Mouse (Mus musculus): ENCODE data around the gene H2-Eb1.

The H2-Eb1 gene

DNA sequence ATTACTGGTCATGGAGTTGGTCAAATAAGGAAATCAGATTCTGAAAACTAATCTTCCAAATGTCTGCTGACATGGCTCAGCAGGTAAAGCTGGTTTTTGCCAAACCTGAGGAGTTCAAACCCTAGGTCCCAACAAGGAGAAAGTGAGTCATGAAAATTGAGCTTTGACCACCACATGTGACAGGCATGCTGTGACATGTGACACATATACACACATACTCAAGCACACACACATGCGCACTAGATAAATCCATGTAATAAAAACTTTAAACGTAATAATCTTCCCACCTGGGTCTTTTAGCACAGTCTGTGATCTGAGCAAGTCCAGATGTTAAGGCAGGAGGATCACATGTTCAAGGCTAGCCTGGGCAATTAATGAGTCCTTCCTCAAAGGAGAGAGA is 1.9 kb upstream of the H2-Eb1 start:
- ChIA-PET POLR2A (interaction anchor here in 1 of 4 experiments (1.1 to 1.4 kb wide), 2 partner anchors 183 to 647 kb away, joined by 3 read pairs; no protein-coding TSS in a partner anchor), CTCF (no interaction called here)

DNA sequence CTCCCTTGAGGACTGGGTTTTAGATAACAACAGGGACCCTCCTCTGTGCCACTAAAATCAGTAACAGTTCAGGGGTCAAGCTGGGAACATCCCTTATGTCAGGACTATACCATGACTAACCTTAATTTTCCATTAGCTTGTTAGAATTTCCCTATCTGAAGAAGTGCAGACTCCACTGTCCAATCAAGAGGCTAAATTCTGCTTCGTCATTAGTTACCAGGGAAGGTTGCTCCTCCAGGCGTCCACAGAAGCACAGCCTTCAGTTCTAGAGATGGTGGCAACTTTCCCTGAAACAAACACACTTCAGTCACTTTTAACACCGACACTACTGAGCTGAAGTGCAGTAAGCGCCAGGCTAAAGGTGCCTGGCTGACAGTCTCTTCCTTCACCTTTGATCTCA is 916 bp upstream of the H2-Eb1 start:
- POLR2A ChIA-PET: interaction anchor here in 1 of 4 experiments (0.7 to 1.4 kb wide), 4 partner anchors 40 to 187 kb away, joined by 3 to 5 read pairs (median 4); no protein-coding TSS in a partner anchor
- CTCF ChIA-PET: interaction anchor here in 2 of 4 experiments (0.9 to 1.4 kb wide), 2 partner anchors 9 kb away, joined by 4 to 5 read pairs; no protein-coding TSS in a partner anchor

DNA sequence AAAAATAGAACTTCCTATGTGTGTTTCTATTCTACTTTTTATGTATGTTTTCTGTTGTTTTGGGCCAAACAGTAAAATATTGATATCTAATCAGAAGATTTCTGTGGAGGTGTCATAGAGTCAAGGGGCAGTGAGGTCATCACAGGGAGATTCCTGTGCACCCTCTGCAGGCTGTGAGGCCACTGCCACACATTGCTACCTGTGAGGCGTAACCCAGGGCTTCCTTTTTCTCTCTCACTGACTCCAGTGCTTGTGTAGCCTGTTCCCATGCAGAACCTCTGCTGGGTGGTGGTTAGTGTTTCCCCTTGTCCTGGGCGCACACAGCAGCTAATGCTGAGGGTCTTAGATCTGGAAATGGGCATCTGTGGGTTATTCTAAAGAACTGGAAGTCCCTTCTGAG is 740 bp downstream of the H2-Eb1 start:
- ChIA-PET CTCF (interaction anchor here in 1 of 4 experiments (0.6 kb wide), 1 partner anchor 140 kb away, joined by 4 read pairs; no protein-coding TSS in a partner anchor), POLR2A (interaction anchor here in 1 of 4 experiments (1.2 kb wide), 1 partner anchor 23 kb away, joined by 3 read pairs; no protein-coding TSS in a partner anchor)

DNA sequence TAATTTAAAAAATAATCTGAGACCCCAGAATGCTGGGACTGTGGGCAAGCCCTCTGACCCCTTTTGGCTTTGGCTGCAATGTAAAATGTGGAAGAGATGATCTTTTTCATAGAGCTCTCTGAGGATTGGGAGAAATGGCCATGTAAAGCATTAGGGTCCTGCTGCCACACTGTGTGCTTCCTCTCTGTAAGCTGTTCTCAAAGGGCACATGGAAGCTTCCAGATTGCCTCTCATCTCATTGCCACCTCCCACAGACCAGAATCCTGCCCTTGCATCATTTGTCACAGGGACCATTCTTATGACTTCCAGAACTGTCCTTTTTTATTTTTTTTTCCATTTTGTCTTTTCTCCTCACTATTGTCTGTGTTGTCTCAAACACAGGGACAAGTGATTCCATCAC is 1.5 kb downstream of the H2-Eb1 start:
- CTCF ChIA-PET: interaction anchor here in 1 of 4 experiments (0.5 kb wide), 1 partner anchor 137 kb away, joined by 3 read pairs; no protein-coding TSS in a partner anchor
- POLR2A ChIA-PET: interaction anchor here in 1 of 4 experiments (0.9 to 1.7 kb wide), 2 partner anchors 16 to 32 kb away, joined by 3 to 4 read pairs; no protein-coding TSS in a partner anchor

DNA sequence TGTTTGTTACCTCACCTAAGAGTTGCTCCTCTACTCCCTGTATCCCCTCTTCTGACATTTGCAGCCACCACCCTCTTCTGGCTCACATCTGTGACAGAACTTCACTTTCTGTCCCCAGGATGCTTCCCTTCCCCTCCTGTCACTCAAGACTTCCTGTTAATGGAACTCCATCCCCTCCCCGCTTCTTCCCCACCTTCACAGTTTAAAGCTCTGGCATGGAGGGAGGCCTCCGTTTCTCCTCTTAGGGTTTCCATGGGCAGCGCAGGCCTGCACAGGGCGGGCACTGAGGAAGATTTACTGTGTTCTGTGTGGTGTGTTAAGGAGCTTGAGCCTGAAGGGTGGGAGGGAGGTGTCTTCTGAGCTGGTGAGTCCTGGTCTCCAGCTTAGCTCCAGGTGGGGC is 2.5 kb downstream of the H2-Eb1 start:
- ChIA-PET POLR2A (interaction anchor here in 2 of 4 experiments (0.6 to 1.7 kb wide), 3 partner anchors 31 to 189 kb away, joined by 3 read pairs; partner anchors contain the start of gene H2-DMa (in 1 of the 2)), CTCF (no interaction called here)

DNA sequence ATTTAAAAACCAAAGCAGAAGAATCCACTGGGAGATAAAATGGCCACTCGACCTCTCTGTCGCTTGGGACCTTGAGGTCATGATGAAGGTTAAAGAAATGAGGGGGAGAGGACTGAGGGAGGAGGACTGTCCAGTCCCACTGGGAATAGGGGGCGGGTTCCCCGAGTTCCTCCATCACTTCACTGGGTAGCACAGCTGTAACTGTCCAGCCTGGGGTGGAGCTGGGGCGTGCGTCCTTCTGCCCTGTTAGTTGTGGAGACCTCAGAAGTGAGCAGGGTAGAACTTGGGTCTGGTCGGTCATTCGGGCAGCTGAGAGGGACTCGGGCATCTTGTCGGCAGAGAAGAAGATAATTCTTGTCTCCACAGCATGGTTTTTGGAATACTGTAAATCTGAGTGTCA is 3.6 kb downstream of the H2-Eb1 start:
- ChIA-PET POLR2A (interaction anchor here in 1 of 4 experiments (1.2 kb wide), 1 partner anchor 10 kb away, joined by 3 read pairs; no protein-coding TSS in a partner anchor), CTCF (interaction anchor here in 1 of 4 experiments (1.2 kb wide), 1 partner anchor 58 kb away, joined by 4 read pairs; no protein-coding TSS in a partner anchor)

DNA sequence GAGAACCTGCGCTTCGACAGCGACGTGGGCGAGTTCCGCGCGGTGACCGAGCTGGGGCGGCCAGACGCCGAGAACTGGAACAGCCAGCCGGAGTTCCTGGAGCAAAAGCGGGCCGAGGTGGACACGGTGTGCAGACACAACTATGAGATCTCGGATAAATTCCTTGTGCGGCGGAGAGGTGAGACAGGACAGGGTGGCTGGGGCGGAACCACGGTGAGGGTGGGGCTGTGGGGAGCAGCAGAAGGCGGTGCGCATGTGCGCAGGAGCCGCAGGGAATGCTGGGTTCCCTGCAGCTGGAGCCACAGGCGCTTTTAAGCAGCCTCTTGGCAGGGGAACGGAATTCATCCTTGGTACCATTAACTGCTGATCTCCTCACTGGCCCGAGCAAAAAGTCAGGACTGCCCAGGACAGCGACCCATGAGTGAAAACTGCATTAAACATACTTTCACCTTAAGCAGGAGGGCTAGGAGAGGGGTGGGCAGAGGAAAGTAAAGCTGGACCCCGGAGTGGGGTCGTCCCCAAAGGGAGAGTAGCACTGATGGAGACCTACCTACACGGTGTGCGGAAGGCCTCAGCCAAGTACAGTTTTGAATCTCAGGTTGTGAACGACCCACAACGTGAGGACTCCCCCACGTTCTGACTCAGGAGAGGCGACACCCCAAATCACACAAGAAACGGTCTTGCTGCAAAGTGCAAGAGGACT is 4.2 kb downstream of the H2-Eb1 start:
- CTCF ChIA-PET: interaction anchor here in 1 of 4 experiments (1.2 kb wide), 1 partner anchor 58 kb away, joined by 4 read pairs; no protein-coding TSS in a partner anchor

DNA sequence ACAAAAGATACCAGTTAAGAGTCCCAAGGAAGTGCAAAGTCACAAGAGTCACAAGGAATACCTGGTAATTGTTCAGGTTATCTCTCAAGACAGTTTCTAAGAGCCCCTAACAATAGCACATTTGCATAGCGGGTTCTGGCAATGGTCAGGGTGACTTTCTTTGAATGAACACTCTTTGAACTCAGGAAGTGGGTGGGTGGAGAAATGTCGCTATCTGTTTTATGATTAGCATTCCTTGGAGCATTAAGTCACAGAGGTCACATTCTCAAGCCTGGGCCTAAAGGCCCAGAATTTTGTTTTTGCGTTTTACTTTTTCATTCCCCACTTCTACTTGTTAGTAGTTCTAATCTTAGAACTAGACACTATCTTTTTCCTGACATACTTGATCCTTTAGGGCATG is 4.9 kb downstream of the H2-Eb1 start:
- ChIA-PET CTCF (interaction anchor here in 2 of 4 experiments (1.2 kb wide), 2 partner anchors 59 to 78 kb away, joined by 3 to 4 read pairs; no protein-coding TSS in a partner anchor), POLR2A (interaction anchor here in 2 of 4 experiments (0.7 to 1.8 kb wide), 6 partner anchors 9 to 88 kb away, joined by 3 to 4 read pairs (median 3); partner anchors contain the start of gene BC051142 (in 1 of the 2))

More for the DNA sequence above, 4.2 kb downstream of the H2-Eb1 start:
- POLR2A ChIA-PET: interaction anchor here in 2 of 4 experiments (0.8 to 1.8 kb wide), 5 partner anchors 9 to 89 kb away, joined by 3 to 4 read pairs (median 3); partner anchors contain the start of gene BC051142 (in 1 of the 2)

DNA sequence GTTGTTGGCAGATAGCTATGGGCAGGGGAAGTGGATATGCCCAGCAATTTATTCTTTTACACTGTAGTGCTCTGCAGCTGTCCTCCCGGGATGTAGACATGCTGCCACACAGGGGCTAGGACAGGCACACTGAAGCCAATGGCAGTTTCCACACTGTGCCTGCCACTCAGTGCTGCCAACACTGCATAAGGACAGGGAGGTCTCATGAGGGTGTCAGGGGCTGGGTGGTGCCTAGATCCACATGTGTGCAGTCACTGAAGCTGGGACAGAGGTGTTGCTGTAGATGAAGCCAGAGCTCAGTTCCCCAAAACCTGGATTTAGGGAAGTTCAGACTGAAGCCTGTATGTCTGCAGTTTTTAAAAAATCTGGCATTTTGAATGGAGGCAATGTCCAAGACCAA is 6.5 kb downstream of the H2-Eb1 start:
- ChIA-PET CTCF (interaction anchor here in 2 of 4 experiments (0.6 to 3.5 kb wide), 5 partner anchors 37 to 177 kb away, joined by 3 to 39 read pairs (median 15); no protein-coding TSS in a partner anchor), POLR2A (no interaction called here)

DNA sequence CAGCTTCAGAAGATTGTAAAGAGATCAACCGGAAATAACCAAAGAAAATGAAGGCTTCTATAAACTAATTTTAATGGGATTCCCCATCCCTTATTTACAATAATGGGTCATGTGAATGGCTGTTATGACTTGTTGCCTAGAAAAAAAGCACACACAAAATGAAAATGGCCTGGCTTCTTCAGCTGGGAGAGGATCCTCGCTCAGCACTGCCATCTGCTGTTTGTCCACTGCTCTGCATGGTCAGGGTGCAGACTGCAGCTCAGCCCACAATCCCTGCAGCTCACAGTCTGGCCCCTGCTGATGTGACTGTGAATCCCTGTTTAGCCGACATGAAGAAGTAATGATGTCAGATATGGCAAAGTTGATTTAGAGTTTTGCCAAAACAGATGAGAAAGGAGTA is 7.7 kb downstream of the H2-Eb1 start:
- ChIA-PET POLR2A (interaction anchor here in 3 of 4 experiments (0.6 to 1.9 kb wide), 18 partner anchors 9 to 1924 kb away, joined by 3 to 8 read pairs (median 4); partner anchors contain the start of genes Atf6b (in 1 of the 3), Notch4 (in 1 of the 3) and Psmb9 (in 1 of the 3)), CTCF (interaction anchor here (0.5 to 3.5 kb wide), 45 partner anchors 9 to 813 kb away, joined by 3 to 39 read pairs (median 4); partner anchors contain the start of genes BC051142 (in 2 of the 4), D17H6S53E (in 1 of the 4), H2-Aa (in 1 of the 4) and H2-Ab1 (in 1 of the 4))

DNA sequence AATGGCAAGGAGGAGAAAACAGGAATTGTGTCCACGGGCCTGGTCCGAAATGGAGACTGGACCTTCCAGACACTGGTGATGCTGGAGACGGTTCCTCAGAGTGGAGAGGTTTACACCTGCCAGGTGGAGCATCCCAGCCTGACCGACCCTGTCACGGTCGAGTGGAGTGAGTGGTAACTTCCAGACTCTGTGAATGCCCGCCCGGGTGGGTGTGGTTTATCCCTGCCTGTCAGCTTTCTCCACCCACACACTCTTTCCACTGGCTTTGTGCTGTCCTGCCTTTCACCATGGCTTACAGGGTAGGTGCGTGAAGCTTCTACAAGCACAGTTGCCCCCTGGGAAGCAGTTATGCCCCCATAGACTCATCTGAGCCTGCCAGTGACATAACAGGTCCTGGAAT is 8.6 kb downstream of the H2-Eb1 start:
- CTCF ChIA-PET: interaction anchor here (0.8 to 3.5 kb wide), 20 partner anchors 9 to 239 kb away, joined by 3 to 39 read pairs (median 6); partner anchors contain the start of genes H2-Aa (in 1 of the 4) and H2-Ob (in 1 of the 4)
- POLR2A ChIA-PET: interaction anchor here in 2 of 4 experiments (0.9 to 1.9 kb wide), 10 partner anchors 10 to 333 kb away, joined by 3 to 8 read pairs (median 4); partner anchors contain the start of genes Atf6b (in 1 of the 2) and H2-DMa (in 1 of the 2)

DNA sequence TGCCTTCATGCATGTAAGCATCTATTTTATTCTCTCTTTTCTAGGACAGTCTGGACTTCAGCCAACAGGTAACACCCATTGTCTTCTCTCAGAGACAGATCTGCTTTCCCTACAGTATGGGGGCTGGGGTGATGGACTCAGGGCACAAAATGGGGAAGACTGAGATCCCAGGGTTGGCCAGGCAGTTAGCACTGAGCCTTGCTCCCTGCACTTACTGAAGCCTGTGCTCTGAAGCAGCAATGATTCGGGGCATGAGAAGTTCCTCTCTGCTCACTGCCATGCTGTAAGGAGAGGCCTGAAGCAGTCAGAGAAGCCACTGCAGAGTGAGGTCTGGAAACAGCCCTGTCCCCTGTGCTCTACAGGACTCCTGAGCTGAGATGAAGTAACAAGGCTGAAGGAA is 9.8 kb downstream of the H2-Eb1 start:
- ChIA-PET CTCF (interaction anchor here in 2 of 4 experiments (0.6 to 3.5 kb wide), 3 partner anchors 18 to 65 kb away, joined by 3 to 39 read pairs (median 15); no protein-coding TSS in a partner anchor), POLR2A (no interaction called here)

DNA sequence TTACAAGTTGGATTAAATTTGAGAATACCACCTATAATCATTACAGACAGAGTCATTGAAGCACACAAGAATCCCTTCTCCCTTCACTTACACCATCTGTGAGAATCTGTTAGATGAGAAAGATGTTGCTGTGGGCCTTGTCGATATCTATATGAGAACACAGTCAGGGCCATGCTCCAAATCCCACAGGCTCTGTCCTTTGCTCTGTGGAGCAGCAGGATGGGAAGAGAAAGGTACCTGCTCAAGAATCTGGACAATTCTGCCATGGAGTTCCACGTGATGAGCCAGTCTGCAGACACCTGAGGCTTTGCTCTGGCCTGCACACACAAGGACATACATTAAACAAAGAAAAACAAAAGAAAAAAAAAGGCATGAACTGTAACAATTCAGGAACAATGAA is 11.0 kb downstream of the H2-Eb1 start:
- ChIA-PET POLR2A (no interaction called here), CTCF (interaction anchor here in 1 of 4 experiments (0.5 kb wide), 1 partner anchor 146 kb away, joined by 10 read pairs; no protein-coding TSS in a partner anchor)

DNA sequence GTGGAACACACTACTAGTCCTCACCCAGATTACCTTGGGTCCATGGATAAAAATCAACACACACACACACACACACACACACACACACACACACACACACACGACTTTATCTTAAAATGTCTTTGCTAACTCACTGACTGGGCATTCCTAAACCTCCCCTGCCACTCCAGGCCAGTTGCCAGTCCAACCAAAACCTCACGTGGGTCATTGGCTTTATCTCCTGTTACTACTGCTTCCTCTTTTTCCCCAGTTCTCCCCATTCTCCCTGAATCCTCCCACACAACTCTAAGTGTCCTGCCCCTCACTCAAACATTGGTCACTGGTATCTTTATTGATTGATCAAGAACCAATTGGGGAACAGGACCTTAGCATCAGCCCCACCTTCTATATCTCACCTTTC is 11.6 kb downstream of the H2-Eb1 start:
- ChIA-PET POLR2A (no interaction called here), CTCF (no interaction called here)

DNA sequence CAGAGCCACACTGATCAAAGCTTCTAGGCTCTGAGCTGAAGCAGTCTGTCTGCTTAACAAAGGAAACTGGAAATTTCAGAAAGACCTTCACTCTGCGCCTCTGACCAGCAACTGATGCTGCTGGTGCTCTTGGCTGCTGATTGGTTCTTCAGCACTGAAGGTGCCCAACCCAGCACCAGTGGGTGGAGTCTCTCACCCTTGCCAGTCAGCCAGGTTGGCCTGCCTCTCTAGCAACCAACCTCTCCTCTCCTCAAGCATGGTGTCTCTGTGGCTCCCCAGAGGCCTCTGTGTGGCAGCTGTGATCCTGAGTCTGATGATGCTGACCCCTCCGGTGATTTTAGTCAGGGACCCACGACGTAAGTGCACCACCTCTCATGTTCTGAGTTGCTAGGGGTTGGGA is 19.8 kb downstream of the H2-Eb1 start, which contains the start of gene H2-Eb2:
Gene H2-Eb2 (plus strand): TSS at position 230 of the 400 bp plus-strand sequence.
- ChIA-PET POLR2A (no interaction called here), CTCF (no interaction called here)

DNA sequence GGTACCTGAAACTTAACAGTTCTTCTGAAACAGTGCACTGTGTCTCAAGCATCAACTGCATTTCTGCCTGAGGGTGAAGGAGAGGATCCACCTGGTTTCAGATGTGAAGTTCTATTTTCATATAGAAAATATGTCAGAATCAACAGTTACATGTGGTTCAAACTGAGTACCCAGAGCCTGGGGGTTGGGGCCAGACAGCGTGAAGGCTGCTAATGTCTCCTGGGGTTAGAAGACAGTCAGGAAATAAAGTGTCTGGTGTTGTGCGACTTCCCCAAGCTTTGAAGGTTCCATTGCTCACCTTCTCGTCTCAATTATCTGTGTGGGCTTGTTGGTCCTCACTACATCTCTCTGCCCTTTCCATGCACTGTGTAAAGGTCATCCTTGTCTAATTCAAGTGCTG is 20.7 kb downstream of the H2-Eb1 start:
- ChIA-PET CTCF (no interaction called here), POLR2A (no interaction called here)

DNA sequence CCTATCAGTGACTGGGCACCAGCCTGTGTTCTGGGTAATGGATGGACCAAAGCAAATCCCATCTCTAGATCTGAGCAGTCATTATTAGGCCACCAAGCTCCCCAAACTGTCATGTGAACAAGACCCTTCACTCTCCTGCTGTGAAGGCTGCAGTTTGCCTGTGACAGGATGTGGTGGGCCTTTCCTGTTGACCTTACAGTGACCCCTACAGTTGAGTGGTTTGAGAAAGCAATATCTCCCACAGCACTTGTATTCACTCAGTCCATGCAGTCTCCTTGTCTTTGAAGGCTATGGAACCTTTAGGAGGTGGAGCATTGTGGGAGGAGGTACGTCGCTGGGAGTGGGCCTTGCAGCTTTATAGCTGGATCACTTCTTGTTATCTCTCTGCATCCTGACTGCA is 24.1 kb downstream of the H2-Eb1 start:
- POLR2A ChIA-PET: no interaction called here
- CTCF ChIA-PET: no interaction called here

DNA sequence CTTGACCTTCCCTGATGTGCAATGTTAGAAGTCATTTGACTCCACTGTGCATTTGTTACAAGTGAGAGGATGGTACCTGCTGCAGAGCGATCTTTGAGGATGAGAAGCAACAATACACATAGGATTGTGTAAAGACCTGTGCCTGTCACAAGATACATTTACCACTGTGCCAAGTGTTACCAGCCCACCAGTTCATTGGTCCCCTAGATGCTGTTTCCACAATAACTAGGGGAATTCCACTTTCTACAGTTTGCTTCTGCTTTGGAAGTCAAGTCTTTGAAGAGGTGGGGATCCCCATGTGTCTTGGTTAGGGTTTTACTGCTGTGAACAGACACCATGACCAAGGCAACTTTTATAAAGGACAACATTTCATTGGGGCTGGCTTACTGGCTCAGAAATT is 25.5 kb downstream of the H2-Eb1 start:
- ChIA-PET CTCF (no interaction called here), POLR2A (no interaction called here)

All from embryonic stem cell, embryonic (primary cell).